Mouse (Mus musculus) neural tube, embryonic 10.5 days (tissue): ENCODE data around the gene BC051142.
"Not testable (repeated sequence)": the region's sequence is repeated elsewhere in the genome, so short reads cannot be mapped to it uniquely, and the experiment has no call there.

Experiments
- DNase-seq: peaks from one replicate; pipeline ENCODE4 v3.0.0-alpha.2; 2017; ENCODE audit warnings: low spot score; ENCODE audit errors: extremely low spot score

The BC051142 gene

DNA sequence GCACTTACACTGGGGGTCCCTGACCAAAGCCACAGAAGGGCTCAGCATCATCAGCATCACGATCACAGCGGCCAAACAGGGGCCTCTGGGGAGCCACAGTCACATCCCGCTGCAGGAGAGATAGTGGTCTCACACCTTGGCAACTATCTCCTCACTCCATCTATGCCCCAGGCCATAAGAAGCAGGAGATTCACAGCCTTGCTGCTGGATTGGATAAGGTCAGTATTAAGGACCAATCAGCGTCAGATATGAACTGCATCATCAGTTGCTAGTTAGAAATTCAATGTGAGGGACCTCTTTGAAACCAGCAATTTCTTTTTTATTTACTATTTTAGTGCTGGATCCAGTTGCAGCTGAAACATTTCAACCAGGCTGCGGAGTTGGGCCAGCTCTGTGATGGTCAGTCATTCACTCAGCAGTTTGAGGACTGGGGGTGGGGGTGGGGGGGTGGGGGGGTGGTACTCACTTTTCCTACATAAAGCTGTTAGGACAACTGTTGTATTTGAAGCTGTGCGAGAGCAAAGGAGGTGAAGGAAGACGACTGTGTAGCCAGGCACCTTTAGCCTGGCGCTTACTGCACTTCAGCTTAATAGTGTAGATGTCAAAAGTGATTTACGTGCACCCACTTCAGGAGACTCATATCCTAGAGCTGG is 436 bp upstream of the BC051142 start:
- peak; percentile 26 for DNase-seq

DNA sequence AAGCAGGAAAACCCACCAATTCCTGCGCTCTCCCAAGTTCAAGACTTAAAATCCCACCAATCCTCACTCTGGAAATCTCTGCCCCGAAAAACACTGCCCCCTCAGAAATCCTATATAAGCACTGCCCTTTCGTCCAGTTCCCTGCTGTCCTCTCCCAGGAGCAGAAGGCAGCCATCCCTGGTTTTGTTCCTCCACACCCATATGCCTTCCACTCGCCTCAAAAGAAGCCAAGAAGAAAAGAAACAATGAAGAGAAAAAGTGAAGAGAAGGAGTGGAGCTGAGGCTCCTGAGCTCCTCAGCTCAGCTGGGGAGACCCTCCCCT is 735 bp downstream of the BC051142 start:
- DNase-seq: no peak

DNA sequence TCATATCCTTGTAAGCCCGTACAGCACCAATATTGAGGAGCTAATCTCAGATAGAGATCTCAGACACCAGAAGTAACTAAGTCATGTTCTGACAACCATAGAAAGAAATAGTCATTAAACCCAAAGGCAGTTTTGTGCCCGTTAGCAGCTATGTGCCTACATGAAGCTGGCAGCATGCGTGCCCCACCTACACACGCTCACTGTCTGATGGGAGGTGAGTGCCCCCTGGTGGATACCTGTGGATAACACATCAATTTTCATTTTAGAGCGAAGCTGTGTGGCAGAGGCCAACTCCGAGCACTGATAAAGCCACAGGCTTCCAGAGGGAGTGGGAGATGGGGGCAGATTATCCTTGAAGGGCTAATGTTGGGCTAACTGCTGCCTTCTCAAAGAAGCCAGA is 12.5 kb downstream of the BC051142 start:
- peak; percentile 59 for DNase-seq

DNA sequence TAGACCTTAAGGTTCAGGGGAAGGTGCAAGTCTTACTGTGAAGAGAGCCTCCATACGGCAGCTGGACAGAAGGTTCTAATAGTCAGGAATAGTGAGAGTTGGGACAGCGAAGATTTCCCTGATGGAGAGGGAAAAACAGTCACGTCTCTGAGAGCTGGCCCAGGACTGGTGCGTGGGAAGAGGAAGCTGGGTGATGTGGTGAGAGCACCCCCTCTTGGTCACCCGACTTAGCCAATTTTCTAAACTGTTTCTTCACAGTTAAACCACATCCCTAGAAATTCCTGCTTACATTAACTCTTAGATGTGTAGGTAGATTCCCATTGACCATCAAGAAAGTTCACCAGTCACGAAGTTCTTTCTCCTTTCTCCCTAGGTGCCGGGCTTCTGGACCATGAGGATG is 21.4 kb downstream of the BC051142 start:
- no peak for DNase-seq

DNA sequence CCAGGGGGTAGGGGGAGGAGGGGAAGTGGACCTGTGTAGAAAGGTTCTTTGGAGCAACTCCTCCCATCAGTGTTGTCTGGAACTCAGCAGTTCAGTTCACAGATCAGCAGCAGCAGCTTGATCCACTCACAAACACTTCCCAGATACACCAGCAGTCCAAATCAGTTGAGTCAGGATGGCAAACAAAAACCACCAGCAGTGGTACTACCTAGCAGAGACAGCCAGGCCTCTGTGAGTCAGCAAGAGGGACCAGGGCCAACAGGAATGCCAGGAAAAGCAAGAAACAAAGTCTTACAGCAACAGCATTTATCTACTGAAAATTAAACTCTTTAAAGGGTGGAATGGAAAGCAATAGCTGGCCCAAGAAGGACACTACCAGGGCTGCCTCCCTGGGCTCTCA is 29.0 kb downstream of the BC051142 start:
- DNase-seq: no peak

DNA sequence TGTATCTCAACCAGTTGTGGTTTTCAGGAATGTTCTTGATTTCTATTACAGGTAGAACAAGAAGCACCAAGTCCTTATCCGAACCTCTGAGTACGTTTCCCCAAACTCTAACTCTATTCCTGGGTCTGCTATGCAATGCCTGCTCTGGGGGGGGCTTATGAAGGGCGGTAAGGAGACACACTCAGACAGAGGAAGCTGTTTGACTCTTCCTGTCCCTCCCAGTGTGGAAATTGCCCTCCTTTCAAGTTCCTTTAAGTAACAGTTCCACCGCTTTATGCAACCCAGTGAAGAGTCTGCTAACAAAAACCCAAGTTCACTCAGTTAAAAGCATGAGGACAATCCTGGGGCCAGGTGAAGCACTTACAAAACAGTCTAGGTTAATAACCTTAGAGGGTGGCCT is 38.5 kb downstream of the BC051142 start:
- DNase-seq: no peak

DNA sequence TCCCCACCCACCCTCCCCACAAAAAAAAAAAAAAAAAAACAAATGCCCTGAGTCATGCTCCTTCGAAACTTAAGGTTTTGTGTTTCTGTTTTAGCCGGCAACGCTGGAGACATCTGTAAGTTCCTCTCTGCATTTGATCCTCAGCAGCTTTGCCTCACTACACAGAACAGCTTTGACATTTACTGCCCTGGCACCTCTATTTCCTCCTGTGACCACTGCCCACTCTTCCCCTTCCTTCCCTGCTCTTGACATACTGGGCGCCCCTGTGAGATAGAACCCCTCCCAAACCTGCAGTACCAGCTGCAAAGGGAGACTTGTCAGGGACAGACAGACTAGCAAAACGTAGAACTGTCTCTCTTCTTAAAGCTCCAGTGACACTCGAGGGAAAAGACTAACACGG is 39.0 kb downstream of the BC051142 start:
- DNase-seq: no peak

DNA sequence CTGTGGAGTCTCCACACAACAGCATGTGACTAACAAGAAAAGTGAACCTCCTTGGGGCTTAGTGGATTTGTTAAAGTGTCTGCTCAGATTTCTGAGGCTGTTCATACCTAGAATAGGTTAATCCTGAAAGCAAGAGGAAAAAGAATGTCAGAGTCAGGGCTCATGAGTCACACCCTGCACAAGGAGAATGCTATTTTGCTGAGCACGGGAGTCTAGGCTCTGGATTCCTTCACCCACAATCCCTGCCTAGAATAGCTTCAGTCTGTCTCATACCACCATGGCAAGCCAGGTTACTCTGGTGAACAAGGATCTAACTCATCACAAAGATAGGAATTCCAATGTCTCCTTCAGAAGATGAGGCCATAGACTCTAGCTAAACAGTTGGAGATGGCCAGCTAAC is 40.0 kb downstream of the BC051142 start:
- DNase-seq: no peak

DNA sequence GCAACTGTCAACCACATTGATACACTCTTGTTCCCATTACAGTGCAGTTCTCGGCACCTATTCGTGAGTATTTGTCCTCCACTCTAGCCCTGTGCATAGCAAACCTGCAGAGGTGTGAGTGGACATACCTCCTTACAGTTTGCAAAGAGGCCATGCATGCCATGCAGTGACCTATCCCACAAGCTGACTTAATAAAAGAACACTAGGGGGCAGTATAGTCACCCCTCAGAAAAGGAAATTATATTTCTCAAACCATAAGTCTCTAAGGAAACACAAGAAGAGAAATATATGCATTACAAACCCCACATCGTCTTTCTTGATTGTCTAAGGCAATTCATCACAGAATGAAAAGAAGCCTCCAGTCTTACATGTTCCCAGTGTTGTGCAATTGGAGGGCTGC is 41.2 kb downstream of the BC051142 start:
- no peak for DNase-seq

DNA sequence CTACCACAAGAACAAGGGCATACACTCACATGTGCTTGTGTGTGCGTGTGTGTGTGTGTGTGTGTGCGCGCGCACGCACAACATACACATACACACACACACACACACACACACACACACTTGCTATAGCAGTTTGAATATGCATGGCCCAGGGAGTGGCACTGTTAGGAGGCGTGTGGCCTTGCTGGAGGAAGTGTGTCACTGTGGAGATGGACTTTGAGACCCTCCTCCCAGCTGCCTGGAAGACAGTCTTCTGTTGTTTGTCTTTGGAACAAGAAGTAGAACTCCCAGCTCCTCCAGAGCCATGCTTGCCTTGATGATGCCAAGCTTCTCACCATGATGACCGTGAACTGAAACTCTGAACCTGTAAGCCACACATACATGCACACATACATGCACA is 43.4 kb downstream of the BC051142 start:
- no peak for DNase-seq

DNA sequence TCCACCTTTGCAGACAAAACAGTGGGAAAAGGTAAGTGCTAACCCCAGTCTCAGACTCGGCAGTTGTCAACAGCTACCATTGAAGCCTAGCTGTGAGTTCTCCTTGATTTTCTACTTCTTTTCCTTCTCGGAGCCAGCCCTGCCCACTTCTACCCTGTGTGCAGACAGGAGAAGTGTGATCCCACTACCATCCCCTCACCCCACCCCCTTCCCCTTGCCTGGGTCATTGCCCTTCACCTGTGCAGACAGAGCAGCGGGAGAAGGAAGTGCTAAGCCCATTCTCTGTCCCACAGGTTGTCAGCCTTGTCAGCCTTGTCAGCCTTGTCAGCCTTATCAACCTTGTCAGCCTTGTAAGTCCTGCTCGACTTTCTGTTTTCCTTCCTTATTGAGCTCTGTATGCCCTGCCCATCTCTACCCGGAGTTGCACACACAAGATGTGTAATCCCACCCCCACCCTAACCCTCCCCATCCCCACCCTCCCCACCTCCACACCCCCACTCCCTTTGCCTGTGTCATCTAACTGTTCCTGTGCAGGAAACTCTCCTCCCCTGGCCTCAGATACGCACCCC is 49.9 kb downstream of the BC051142 start:
- no peak for DNase-seq

DNA sequence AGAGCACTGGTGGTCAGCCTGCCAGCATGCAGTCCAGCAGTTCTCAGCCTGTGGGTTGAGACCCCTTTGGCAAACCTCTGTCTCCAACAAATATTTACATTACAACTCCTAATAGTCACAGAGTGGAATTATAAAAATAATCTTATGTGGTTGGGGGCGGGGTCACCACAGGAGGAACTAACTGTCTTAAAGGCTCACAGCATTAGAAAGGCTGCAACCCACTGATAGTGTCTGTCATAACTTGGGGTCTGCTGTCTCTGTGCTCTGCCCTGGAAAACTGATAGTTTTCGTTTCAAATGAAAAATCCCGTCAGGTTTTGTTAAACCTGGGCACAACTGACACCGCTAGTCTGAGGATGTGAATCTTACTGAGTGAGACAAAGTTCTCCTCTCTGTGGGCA is 59.0 kb downstream of the BC051142 start:
- DNase-seq: no peak

DNA sequence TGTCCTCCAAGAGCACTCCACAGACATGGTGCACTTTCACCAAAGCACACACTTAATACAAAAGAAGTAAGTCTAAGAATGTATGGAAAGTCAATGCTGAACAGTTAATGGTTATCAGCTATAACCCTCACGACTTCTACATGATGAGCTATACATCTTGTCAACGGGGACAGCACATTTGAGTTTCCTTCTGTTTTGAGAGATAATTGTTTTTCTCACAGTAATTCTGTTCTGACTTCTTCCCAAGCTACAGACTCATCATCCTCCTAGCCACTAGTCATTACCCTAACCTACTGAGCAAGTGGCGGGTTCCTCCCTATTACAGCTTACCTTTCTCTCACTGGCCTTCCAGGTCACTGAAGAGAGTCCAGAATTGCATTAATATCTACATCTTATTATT is 60.6 kb downstream of the BC051142 start:
- DNase-seq: no peak

DNA sequence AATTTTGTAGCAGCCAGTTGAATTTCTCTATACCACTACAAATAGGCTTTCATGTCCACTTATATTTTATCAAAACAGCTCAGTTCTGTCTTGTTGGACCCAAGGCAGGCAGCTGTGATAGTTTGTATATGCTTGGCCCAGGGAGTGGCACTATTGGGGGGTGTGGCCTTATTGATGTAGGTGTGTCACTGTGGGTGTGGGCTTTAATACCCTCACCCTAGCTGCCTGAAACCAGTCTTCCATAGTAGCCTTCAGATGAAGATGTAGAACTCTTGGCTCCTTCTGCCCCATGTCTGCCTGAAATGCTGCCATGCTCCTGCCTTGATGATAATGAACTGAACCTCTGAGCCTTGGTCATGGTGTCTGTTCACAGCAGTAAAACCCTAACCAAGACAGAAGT is 67.3 kb downstream of the BC051142 start:
- DNase-seq: not testable (repeated sequence)

DNA sequence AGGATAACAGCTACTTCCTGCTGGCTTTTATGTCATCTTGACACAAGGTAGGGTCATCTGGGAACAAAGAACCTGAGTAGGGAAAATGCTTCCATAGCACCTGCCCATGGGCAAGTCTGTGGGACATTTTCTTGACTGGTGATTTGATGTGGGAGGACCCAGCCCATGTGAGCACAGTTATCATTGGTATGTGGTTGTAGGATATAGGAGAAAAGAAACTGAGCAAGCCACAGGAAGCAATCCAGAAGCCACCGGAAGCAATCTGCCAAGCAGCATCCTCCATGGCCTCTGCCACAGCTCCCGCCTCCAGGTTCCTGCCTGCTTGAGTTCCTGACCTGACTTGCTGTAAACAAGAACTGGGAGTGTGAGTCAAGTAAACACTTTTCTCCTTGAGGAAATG is 71.9 kb downstream of the BC051142 start:
- DNase-seq: no peak

DNA sequence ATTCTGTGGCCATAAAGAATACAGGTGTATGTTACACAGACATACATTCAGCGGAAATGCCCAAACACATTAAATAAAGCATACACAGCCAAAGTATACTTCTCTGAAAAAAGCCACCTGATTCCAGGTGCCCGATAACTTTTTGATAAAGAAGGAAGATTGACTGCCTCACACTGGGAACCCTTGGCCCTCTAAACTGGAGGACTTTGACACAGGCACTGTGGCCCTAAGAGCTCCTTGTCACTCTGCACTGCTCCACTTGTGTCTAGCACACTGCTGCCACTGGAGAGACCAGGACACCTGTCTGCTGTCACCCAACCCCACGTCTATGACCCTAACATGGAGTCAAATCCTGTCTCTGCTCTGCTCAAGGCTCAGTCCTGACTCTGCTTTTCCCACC is 76.4 kb downstream of the BC051142 start:
- no peak for DNase-seq

DNA sequence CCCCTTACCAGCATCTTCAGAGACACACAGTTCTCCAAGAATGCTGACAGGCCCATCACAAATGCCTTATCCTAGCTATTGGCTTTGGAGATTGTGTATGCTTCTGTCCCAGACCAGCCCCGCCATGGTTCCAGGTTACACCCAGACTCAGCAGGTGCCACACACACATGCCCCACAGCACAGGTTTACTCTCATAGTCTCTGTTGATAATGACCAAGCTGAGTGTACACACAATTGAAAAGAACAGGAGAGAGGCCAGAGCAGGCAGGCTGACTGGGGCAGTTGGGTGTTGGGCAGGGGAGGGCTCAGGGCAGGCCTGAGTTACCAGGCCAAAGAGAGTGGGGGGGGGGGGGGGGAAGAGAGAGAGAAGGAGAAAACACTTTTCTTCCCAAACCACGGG is 77.8 kb downstream of the BC051142 start:
- DNase-seq: no peak

DNA sequence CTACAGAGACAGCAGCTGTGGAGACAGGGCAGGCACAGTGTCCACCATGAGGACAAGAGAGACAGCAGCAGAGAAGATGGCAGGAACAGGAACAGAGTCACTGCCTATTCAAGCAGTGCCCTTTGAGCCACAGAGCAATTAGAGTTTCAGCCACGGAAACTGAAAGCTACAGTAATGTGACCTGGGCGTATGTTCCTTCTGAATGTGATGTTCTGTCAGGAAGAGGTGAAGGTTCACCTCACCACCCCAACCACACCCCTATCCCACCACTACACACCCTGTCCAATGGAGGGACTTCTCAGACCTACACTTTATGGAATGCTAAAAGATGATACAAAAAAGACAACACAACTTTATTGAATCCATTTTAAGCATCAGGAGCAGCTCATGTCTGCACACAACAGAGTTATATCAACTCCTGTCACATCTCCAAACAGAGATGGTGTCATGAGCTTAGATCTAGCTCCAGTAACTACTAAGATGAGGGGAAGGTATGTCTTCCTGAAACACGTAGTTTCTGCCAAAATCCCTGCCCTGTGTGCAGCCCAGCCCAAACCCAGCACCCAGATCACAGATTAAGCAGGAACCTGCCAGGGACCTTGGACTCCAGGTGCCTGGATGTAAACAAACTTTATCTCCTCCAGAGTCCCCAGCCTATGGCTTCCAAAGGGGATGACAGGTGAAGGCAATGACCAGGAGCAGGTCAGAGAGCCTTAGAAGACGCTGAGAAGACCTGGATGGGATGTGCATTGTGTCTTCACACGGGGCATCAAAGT is 78.8 kb downstream of the BC051142 start, which contains the start of gene Btnl4:
Gene Btnl4 (minus strand): TSS at position 81 of the 776 bp plus-strand sequence.
- not testable (repeated sequence) for DNase-seq

DNA sequence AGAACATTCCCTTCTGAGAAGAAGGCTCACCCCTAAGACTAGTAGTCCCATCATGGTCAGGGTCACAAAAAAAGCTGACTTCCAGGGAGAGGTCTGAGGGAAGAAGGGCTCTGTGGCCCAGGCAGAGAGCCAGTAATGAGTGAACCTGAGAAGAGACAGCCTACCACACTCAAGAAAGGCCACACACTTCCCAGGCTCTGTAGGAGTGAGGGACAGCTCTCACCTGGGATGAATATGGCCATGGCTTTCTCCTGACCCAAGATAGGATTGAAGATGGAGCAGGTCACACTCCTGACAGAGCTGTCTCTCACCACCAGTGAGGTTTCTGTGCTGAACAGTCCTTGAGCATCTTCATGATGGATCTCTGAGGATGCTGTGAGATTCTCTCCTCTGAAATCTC is 94.2 kb downstream of the BC051142 start:
- no peak for DNase-seq

DNA sequence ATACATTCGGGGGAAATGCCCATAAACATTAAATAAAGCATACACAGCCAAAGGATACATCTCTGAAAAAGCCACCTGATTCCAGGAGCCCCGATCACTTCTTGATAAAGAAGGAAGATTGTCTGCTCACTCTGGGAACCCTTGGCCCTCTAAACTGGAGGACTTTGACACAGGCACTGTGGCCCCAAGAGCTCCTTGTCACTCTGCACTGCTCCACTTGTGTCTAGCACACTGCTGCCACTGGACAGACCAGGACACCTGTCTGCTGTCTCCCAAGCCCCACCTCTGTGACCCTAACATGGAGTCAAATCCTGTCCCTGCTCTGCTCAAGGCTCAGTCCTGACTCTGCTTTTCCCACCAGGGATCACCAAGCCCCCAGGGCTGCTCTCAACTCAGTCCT is 96.5 kb downstream of the BC051142 start:
- DNase-seq: not testable (repeated sequence)

DNA sequence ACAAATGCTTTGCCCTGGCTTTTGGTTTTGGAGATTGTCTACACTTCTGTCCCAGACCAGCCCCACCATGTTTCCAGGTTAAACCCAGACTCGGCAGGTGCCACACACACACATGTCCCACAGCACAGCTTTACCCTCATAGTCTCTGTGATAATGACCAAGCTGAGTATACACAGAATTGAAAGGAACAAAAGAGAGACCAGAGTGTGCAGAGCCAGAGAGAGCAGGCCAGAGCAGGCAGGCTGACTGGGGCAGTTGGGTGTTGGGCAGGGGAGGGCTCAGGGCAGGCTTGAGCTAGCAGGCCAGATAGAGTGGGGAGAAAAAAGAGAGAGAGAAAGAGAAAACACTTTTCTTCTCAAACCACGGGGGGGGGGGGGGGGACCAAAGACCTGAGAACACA is 97.9 kb downstream of the BC051142 start:
- no peak for DNase-seq

DNA sequence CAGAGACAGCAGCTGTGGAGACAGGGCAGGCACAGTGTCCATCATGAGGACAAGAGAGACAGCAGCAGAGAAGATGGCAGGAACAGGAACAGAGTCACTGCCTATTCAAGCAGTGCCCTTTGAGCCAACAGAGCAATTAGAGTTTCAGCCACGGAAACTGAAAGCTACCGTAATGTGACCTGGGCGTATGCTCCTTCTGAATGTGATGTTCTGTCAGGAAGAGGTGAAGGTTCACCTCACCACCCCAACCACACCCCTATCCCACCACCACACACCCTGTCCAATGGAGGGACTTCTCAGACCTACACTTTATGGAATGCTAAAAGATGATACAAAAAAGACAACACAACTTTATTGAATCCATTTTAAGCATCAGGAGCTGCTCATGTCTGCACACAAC is 98.7 kb downstream of the BC051142 start:
- DNase-seq: not testable (repeated sequence)

DNA sequence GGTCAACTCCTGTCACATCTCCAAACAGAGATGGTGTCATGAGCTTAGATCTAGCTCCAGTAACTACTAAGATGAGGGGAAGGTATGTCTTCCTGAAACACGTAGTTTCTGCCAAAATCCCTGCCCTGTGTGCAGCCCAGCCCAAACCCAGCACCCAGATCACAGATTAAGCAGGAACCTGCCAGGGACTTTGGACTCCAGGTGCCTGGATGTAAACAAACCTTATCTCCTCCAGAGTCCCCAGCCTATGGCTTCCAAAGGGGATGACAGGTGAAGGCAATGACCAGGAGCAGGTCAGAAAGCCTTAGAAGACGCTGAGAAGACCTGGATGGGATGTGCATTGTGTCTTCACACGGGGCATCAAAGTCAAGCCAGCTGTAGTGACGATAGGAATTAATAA is 99.1 kb downstream of the BC051142 start:
- not testable (repeated sequence) for DNase-seq
